Mouse (Mus musculus) adrenal gland, adult 8-10 months (tissue): Measurements from ENCODE around the gene Zscan4b. TPM values are rescaled to one million over a fixed set of nuclear protein-coding genes. Genes with fewer than 3 reads are reported as not detected.
"Not testable (repeated sequence)": the region's sequence is repeated elsewhere in the genome, so short reads cannot be mapped to it uniquely, and the experiment has no call there.

ENCODE experiments used
- DNase-seq: peaks from one replicate; pipeline ENCODE4 v3.0.0; 2022
- total RNA-seq, 4 experiments: library from RNA; stranded (reverse); gene quantifications; 2 replicates each; pipeline ENCODE4 v1.2.4; 2022

The Zscan4b gene
- not detected for total RNA-seq

- DNase-seq, result not testable (repeated sequence)
These were observed at the start of gene Zscan4b for GRCm38 (mm10) chr7:10904950-10905349. Gene Zscan4b, minus strand, starts transcription at chr7:10905050.

Other genes starting within 250 kb of the Zscan4b start
- gene Nlrp4b, start 217.3 kb downstream of the Zscan4b start, total RNA-seq, result not detected
- not detected for gene Vmn1r71, start 150.7 kb downstream of the Zscan4b start, total RNA-seq
- not detected for gene Zscan4c, start 100.7 kb upstream of the Zscan4b start, total RNA-seq
- gene Zscan4-ps1, start 164.6 kb upstream of the Zscan4b start, total RNA-seq, result not detected